Mouse (Mus musculus) adrenal gland, adult 2 months (tissue): Measurements from ENCODE around the gene Adra1b. TPM values are rescaled to one million over a fixed set of nuclear protein-coding genes. Genes with fewer than 3 reads are reported as not detected.
A peak's percentile ranks its signal among the peaks of the same experiment; 100 is the strongest.

Experiments
- DNase-seq: peaks from one replicate; pipeline ENCODE4 v3.0.0; 2021
- polyA plus RNA-seq: library from polyadenylated mRNA; depleted of rRNA; stranded (reverse); fragments of >200 nt; gene quantifications from 2 replicates; pipeline ENCODE4 v1.2.3, GENCODE M21; 2012; rRNA removed
- total RNA-seq, 2 experiments: library from RNA; stranded (reverse); gene quantifications; 2 replicates each; pipeline ENCODE4 v1.2.3; 2021

The Adra1b gene
- total and polyA plus RNA-seq, 3 experiments = 2.7 to 6.4 (median 5.9) TPM

GRCm38 (mm10) chr11:43728737-43729301, 172.2 kb downstream of the Adra1b start:
- DNase-seq = peak; percentile 35

- no peak for DNase-seq
These were observed 173.2 kb downstream of the Adra1b start for GRCm38 (mm10) chr11:43727796-43728195.

Other genes starting within 250 kb of the Adra1b start
- 10 to 100 TPM; 29.4 to 30.9 TPM for gene Pwwp2a, start 219.2 kb downstream of the Adra1b start, total RNA-seq
- 7.8 and 12.8 TPM in 2 replicates for gene Pwwp2a, start 219.2 kb downstream of the Adra1b start, polyA plus RNA-seq
- 10 to 100 TPM; 53.5 to 59.2 TPM for gene Ttc1, start 153.2 kb downstream of the Adra1b start, total RNA-seq
- gene Ttc1, start 153.2 kb downstream of the Adra1b start, polyA plus RNA-seq = 3.0 and 3.8 TPM in 2 replicates